Mouse (Mus musculus): Measurements from ENCODE around the gene Wars. TPM values are rescaled to one million over a fixed set of nuclear protein-coding genes. Genes with fewer than 3 reads are reported as not detected.

Gene Wars
- polyA plus RNA-seq, 1 experiment from 2014 or later, result 102 TPM

- Histone ChIP-seq H3K4me3 (no peak overlapping the region), H3K27me3 (no peaks in the 10 kb centered on the region), H3K4me1 (replicated peaks) (peaks cover 50% of the 10 kb centered on the region), H3K9me3 (no peaks in the 10 kb centered on the region), H3K9ac (no peak overlapping the region), H3K4me2 (no peak overlapping the region), H3K27ac (peak overlapping the region; percentile 85), H3K36me3 (no peaks in the 10 kb centered on the region)
- 67% methylated on average over 2 of the region's 2 CpGs for WGBS
- ATAC-seq (ENCODE audit: low FRiP score), result no peak
These were observed 34.3 kb upstream of the Wars start for GRCm38 (mm10) chr12:108928249-108928648.

DNA sequence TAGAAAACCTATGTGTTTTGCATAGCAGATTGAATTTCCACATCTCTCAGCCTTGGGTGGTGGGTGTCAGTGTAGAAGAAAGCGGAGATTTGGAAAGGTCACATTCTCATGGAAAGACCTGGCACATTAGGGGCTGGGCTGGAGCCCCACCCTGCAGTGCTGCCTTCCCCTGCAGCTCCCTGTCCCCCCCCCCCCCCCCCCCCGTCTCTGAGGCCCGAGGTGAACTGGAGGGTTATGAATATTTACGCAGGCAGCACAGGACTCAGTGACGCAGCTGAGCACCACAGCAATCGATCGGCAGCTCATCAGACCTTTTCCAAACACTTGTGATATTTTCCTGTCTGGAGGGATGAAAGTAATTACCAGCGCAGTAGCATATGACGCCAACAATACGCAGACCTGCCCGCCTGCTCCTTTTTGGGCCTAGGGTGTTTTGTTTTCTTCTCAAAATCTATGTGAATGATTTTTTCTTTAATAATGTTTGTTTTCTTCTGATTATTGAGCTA is 32.7 kb upstream of the Wars start:
- Histone ChIP-seq H3K4me2 (no peak overlapping the region), H3K27ac (peak overlapping the region; percentile 85), H3K4me3 (no peak overlapping the region), H3K36me3 (no peaks in the 10 kb centered on the region), H3K27me3 (no peaks in the 10 kb centered on the region), H3K9me3 (no peaks in the 10 kb centered on the region), H3K9ac (no peak overlapping the region), H3K4me1 (replicated peaks) (peaks cover 39% of the 10 kb centered on the region)
- WGBS, result 33% methylated on average over 9 of the region's 11 CpGs
- no peak for ATAC-seq (ENCODE audit: low FRiP score)

DNA sequence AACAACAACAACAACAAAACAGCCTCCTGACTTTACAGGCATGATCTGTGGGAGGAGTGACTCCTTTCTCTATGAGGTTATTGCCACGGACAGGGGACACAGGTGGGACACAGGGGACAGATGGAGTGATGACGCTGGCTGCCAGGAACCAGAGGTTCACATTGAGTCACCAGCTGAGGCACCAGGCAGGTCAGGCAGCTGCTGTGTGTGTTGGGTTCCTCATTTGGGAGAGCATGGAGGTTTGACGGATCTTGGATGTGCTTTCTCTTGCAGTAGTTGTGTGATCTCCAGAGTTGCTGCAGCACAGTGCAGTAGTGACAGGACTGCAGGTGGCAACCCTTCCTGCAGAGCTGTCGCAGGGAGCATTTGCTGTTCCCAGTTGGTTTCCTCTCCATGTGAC is 24.8 kb upstream of the Wars start:
- H3K36me3 ChIP-seq, result no peaks in the 10 kb centered on the region
- no peaks in the 10 kb centered on the region for H3K27me3 ChIP-seq
- no peak overlapping the region for H3K4me3 ChIP-seq
- peak overlapping the region; percentile 68; the same call in 1 of the 2 replicates for H3K27ac ChIP-seq
- H3K9ac ChIP-seq, result peak overlapping the region; percentile 35; the same call in 1 of the 2 replicates
- no peak overlapping the region for H3K4me2 ChIP-seq
- H3K9me3 ChIP-seq, result no peaks in the 10 kb centered on the region
- 37% methylated on average over 4 of the region's 4 CpGs for WGBS
- H3K4me1 ChIP-seq (replicated peaks), result peaks cover 56% of the 10 kb centered on the region
- no peak for ATAC-seq (ENCODE audit: low FRiP score)

DNA sequence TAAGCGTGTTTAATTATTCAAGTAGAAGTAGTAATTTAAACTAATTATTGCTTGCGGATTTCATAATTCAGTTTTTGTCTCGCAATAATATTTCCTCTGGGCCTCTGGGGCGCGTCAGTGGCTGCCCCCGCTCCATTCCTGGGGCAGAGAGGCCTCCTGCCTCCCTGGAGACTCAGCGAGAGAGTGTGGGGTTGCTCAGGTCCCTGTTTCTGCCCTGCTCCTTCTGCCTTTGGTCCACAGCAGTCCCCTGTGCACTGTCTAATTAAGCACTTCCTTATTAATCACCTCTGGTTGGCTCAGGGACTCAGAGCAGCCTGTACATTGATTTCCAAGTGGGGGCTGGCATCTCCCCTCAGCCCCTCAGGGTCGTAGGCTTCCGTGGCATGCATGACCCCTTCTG is 23.5 kb upstream of the Wars start:
- no peak for ATAC-seq (ENCODE audit: low FRiP score)
- Histone ChIP-seq H3K4me1 (replicated peaks) (peaks cover 69% of the 10 kb centered on the region), H3K36me3 (no peaks in the 10 kb centered on the region), H3K9me3 (no peaks in the 10 kb centered on the region), H3K4me3 (no peak overlapping the region), H3K27ac (peak overlapping the region; percentile 68), H3K27me3 (0 out of 2 replicates have a peak, but pooled peaks cover 2% of the 10 kb centered on the region), H3K9ac (0 out of 2 replicates have a peak overlapping the region, but pooled peaks have one; percentile 35), H3K4me2 (no peak overlapping the region)
- 31% methylated on average over 9 of the region's 9 CpGs for WGBS

DNA sequence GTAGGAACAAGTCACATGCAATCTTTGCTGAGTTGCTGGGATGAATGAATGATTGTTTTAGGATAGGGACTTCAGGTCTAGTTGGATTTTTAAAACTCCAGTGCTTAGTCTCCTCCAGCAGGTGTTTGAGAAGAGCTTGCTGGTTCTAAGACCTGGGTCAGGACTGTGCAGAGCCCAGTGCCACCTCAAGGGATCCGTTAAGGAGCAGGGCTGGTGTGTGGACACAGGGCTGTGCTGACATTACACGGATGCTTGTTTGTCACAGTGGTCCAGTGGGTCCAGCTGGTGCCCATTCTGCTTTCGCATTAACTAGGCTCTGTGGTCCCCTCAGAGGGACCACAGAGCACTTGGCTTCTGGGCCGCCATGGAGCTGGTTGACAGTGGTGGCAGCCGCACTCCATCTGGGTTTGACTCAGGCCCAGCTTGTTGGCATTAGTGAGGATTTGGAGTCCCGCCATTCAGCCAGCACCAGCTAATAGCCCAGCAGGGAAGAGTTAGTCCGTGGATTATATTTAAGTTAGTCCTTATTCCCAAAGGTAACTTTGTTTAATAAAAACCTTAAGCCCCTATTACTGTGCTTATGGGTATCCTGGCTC is 22.6 kb upstream of the Wars start:
- Histone ChIP-seq H3K27me3 (0 out of 2 replicates have a peak, but pooled peaks cover 2% of the 10 kb centered on the region), H3K4me2 (no peak overlapping the region), H3K36me3 (no peaks in the 10 kb centered on the region), H3K9ac (no peak overlapping the region), H3K27ac (peak overlapping the region; percentile 36), H3K4me1 (replicated peaks) (peaks cover 78% of the 10 kb centered on the region), H3K4me3 (no peak overlapping the region), H3K9me3 (no peaks in the 10 kb centered on the region)
- peak; percentile 61 for ATAC-seq (ENCODE audit: low FRiP score)
- 32% methylated on average over 7 of the region's 7 CpGs for WGBS

DNA sequence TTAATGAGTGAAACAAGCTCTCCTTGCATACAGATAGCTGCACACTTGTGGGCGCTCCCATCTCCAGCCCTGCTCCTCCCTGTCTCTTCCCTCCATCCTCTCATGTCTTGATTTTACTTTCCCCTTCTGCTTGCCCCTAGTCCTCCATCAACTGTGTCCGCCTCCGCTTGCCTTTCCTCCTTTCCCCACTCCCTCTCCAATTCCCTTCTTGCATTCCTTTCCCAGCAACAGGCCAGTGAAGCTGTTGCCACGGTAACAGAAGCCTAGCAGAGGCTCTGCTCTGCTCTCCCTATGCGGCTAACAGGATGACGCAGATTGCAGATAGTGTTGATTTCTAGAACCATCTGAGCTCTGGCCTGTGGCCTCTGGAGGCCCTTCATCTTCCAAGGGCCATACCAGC is 21.9 kb upstream of the Wars start:
- H3K4me3 ChIP-seq, result no peak overlapping the region
- H3K27me3 ChIP-seq, result 0 out of 2 replicates have a peak, but pooled peaks cover 2% of the 10 kb centered on the region
- no peak overlapping the region; the same call in 1 of the 2 replicates for H3K9ac ChIP-seq
- H3K27ac ChIP-seq, result peak overlapping the region; percentile 56
- peak; percentile 68 for ATAC-seq (ENCODE audit: low FRiP score)
- no peak overlapping the region for H3K4me2 ChIP-seq
- no peaks in the 10 kb centered on the region for H3K9me3 ChIP-seq
- WGBS, result 10% methylated on average over 6 of the region's 6 CpGs
- peaks cover 85% of the 10 kb centered on the region for H3K4me1 ChIP-seq (replicated peaks)
- no peaks in the 10 kb centered on the region for H3K36me3 ChIP-seq

DNA sequence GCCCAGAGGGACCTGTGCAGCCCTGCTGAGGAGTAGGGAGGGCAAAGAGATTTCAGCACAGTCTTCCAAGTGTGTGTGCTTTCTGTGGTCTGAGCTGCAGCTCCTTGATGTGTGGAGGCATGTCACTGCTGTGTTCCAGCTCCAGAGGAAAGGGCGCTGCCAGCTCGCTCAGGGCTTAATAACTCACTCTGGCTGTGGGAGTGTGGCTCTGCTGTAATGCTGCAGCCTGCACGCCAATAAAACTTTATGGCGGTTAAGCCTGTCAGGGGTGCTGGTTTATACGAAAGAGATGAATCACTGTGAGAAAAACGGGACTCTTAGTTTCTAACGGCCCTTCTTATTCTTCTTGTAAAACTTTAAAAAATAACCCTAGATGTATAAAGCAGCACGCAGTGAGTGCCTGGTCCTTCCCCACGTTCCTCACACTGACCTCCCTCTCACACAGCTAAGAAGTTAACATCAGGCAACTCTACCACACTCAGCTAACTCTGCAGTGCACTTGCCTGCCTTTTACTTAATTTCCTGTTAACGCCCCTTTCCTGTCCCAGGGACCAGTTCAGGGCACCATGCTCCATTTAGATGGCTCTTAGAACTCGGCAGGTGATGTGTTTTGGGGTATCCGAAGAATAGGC is 20.9 kb upstream of the Wars start:
- no peak for ATAC-seq (ENCODE audit: low FRiP score)
- H3K36me3 ChIP-seq, result no peaks in the 10 kb centered on the region
- H3K27me3 ChIP-seq, result 0 out of 2 replicates have a peak, but pooled peaks cover 2% of the 10 kb centered on the region
- no peak overlapping the region for H3K4me2 ChIP-seq
- 0 out of 2 replicates have a peak overlapping the region, but pooled peaks have one; percentile 5 for H3K9ac ChIP-seq
- 64% methylated on average over 12 of the region's 12 CpGs for WGBS
- H3K9me3 ChIP-seq, result no peaks in the 10 kb centered on the region
- peaks cover 96% of the 10 kb centered on the region for H3K4me1 ChIP-seq (replicated peaks)
- no peak overlapping the region for H3K4me3 ChIP-seq
- H3K27ac ChIP-seq, result peak overlapping the region; percentile 10

GRCm38 (mm10) chr12:108914198-108914597 is 20.2 kb upstream of the Wars start:
- Histone ChIP-seq H3K4me2 (no peak overlapping the region), H3K9me3 (no peaks in the 10 kb centered on the region), H3K36me3 (no peaks in the 10 kb centered on the region), H3K4me3 (no peak overlapping the region), H3K27ac (peak overlapping the region; percentile 10), H3K27me3 (0 out of 2 replicates have a peak, but pooled peaks cover 2% of the 10 kb centered on the region), H3K4me1 (replicated peaks) (peaks cover 97% of the 10 kb centered on the region), H3K9ac (0 out of 2 replicates have a peak overlapping the region, but pooled peaks have one; percentile 5)
- WGBS, result 48% methylated on average over 3 of the region's 3 CpGs
- ATAC-seq (ENCODE audit: low FRiP score), result no peak

DNA sequence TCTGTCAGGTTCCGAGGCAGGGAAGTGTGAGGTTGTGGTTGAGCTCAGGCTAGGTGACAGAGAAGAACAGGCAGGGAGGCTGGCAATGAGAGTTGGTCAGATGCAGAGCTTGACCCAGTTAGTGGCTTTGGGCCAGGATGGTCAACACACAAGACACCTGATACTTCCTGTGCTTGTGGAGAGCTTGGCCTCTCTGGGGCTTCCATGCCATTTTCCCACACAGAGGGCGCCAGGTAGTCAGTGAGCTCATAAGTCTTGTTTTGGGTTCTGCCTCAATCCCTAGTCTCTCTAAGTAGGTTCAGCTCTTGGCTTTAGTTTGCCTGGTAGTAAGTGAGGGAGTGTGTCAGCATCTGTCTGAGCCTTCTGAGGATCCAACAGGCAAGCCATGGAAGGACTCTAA is 18.5 kb upstream of the Wars start:
- Histone ChIP-seq H3K4me1 (replicated peaks) (peaks cover 95% of the 10 kb centered on the region), H3K27ac (no peak overlapping the region), H3K27me3 (0 out of 2 replicates have a peak, but pooled peaks cover 2% of the 10 kb centered on the region), H3K4me3 (no peak overlapping the region), H3K4me2 (no peak overlapping the region), H3K36me3 (no peaks in the 10 kb centered on the region), H3K9ac (no peak overlapping the region), H3K9me3 (no peaks in the 10 kb centered on the region)
- ATAC-seq (ENCODE audit: low FRiP score), result no peak
- WGBS, result 89% methylated on average over 2 of the region's 2 CpGs

DNA sequence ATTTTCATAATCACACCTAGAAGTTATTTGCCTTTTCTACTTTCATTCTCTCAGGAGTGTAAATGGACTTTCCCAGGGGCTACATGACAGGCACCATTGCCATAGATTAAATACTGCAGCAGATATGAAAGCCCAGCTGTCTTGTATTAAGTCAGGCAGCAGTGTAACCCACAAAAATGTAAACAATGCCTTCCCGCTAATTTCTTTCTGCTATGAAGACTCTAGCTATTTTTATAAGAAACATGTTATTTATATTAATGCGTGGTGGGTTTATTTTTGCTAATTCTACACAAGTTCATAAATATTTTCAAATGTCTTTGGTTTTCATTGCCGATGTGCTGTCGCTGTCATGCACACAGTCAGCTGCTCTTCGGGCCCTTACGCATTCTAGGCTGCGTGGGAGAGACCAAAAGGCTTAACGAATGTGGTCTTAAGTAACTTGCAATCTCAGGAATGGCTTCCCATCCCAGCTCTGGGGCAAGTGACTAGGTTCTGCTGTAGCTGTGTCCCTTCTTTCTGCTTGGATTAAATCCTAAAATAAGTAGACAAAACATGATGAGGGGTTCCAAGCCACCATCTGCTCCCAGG is 16.0 kb upstream of the Wars start:
- Histone ChIP-seq H3K4me3 (no peak overlapping the region), H3K36me3 (no peaks in the 10 kb centered on the region), H3K27ac (peak overlapping the region; percentile 76), H3K9ac (no peak overlapping the region), H3K4me1 (replicated peaks) (peaks cover 96% of the 10 kb centered on the region), H3K4me2 (no peak overlapping the region), H3K27me3 (0 out of 2 replicates have a peak, but pooled peaks cover 2% of the 10 kb centered on the region), H3K9me3 (no peaks in the 10 kb centered on the region)
- 85% methylated on average over 8 of the region's 8 CpGs for WGBS
- no peak for ATAC-seq (ENCODE audit: low FRiP score)

DNA sequence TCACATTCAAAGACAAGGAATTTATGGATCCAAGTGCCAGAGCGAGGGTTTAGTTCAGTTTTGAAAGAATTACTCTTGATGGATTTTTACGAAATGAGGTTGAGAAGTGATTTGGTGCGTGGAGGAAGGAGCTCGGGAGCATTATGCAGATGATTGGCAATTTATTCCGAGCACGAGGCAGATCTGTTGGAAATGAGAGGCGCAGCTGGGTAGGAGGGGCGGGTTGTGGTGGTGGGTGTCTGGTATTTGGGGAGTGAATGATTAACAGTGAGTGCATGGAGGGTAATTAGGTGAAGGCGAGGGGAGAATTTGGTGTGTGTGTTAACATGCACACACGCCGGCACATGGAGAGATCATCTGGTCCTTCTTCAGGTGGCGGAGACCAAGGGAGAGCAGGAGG is 12.4 kb upstream of the Wars start:
- Histone ChIP-seq H3K4me2 (0 out of 2 replicates have a peak overlapping the region, but pooled peaks have one; percentile 4), H3K4me1 (replicated peaks) (peaks cover 73% of the 10 kb centered on the region), H3K9me3 (no peaks in the 10 kb centered on the region), H3K27ac (peak overlapping the region; percentile 85), H3K4me3 (no peak overlapping the region), H3K9ac (peak overlapping the region; percentile 29; the same call in 1 of the 2 replicates), H3K27me3 (no peaks in the 10 kb centered on the region), H3K36me3 (no peaks in the 10 kb centered on the region)
- ATAC-seq (ENCODE audit: low FRiP score), result no peak
- 30% methylated on average over 12 of the region's 12 CpGs for WGBS

GRCm38 (mm10) chr12:108905620-108906302 is 11.8 kb upstream of the Wars start:
- Histone ChIP-seq H3K9ac (peak overlapping the region; percentile 5; the same call in 1 of the 2 replicates), H3K27ac (peak overlapping the region; percentile 85), H3K4me2 (peak overlapping the region; percentile 16; the same call in 1 of the 2 replicates), H3K4me3 (no peak overlapping the region), H3K9me3 (no peaks in the 10 kb centered on the region), H3K27me3 (no peaks in the 10 kb centered on the region), H3K4me1 (replicated peaks) (peaks cover 67% of the 10 kb centered on the region), H3K36me3 (no peaks in the 10 kb centered on the region)
- peak; percentile 39; the same call in 1 of the 2 replicates for ATAC-seq (ENCODE audit: low FRiP score)
- WGBS, result 15% methylated on average over 14 of the region's 14 CpGs

All from hindbrain, embryonic 13.5 days (tissue).